Mouse (Mus musculus) forebrain, embryonic 11.5 days (tissue): ENCODE data around the gene Ephx3. TPM values are rescaled to one million over a fixed set of nuclear protein-coding genes. Genes with fewer than 3 reads are reported as not detected.
"Not testable (repeated sequence)": the region's sequence is repeated elsewhere in the genome, so short reads cannot be mapped to it uniquely, and the experiment has no call there.

Experiments
- ATAC-seq: fragments of 200-750 bp; cut with Nextera tagmentation; replicated peaks from 2 replicates; pipeline ENCODE4 v1.8.0; 2017; ENCODE audit warnings: moderate TSS enrichment; ENCODE audit not compliant: low FRiP score
- DNase-seq: peaks from one replicate; pipeline ENCODE4 v3.0.0-alpha.2; 2017; ENCODE audit warnings: low spot score
- H3K27ac ChIP-seq: fragments of 300-500 bp; sonication (generic); 2 replicates; pipeline ENCODE4 v1.5.1; 2014; ENCODE audit warnings: low read depth, low read length
- H3K27me3 ChIP-seq: fragments of 300-500 bp; sonication (generic); 2 replicates; pipeline ENCODE4 v1.6.1; 2014; ENCODE audit warnings: mild to moderate bottlenecking, low read length, mixed read lengths; ENCODE audit not compliant: control insufficient read depth, insufficient read depth
- H3K36me3 ChIP-seq: fragments of 300-500 bp; sonication (generic); 2 replicates; pipeline ENCODE4 v1.6.1; 2014; ENCODE audit warnings: mild to moderate bottlenecking, low read length, moderate library complexity, mixed read lengths; ENCODE audit not compliant: control insufficient read depth, insufficient read depth
- H3K4me1 ChIP-seq: fragments of 300-500 bp; sonication (generic); replicated peaks from 2 replicates; pipeline ENCODE4 v1.6.1; 2014; ENCODE audit warnings: low read length, mixed read lengths; ENCODE audit not compliant: control insufficient read depth, insufficient read depth
- H3K4me2 ChIP-seq: fragments of 300-500 bp; sonication (generic); 2 replicates; pipeline ENCODE4 v1.6.1; 2014; ENCODE audit warnings: low read depth, mild to moderate bottlenecking, low read length, moderate library complexity, mixed read lengths; ENCODE audit not compliant: severe bottlenecking
- H3K4me3 ChIP-seq: fragments of 300-500 bp; sonication (generic); 2 replicates; pipeline ENCODE4 v1.5.1; 2014; ENCODE audit warnings: low read depth, low read length
- H3K9ac ChIP-seq: fragments of 300-500 bp; sonication (generic); 2 replicates; pipeline ENCODE4 v1.6.1; 2014; ENCODE audit warnings: low read length
- H3K9me3 ChIP-seq: fragments of 300-500 bp; sonication (generic); 2 replicates; pipeline ENCODE4 v1.6.1; 2016; ENCODE audit warnings: low read length, mixed read lengths; ENCODE audit not compliant: control insufficient read depth
- WGBS: fragments of 180-500 bp; shearing (Covaris S2); extraction: QIAGEN DNeasy Blood & Tissue Kit; methylation state at CpG from one replicate; pipeline ENCODE4 v1.1.7; 2014; 5-methylcytosine and 5-hydroxymethylcytosine counted together
- polyA plus RNA-seq: library from polyadenylated mRNA; unstranded; fragments of >200 nt; fragmentation: Nextera tagmentation; extraction: Ambion mirVana; gene quantifications from 2 replicates; pipeline ENCODE4 v1.2.1, GENCODE M21; 2014

Ephx3 gene
- polyA plus RNA-seq: 0.13 and 0.23 TPM in 2 replicates

DNA sequence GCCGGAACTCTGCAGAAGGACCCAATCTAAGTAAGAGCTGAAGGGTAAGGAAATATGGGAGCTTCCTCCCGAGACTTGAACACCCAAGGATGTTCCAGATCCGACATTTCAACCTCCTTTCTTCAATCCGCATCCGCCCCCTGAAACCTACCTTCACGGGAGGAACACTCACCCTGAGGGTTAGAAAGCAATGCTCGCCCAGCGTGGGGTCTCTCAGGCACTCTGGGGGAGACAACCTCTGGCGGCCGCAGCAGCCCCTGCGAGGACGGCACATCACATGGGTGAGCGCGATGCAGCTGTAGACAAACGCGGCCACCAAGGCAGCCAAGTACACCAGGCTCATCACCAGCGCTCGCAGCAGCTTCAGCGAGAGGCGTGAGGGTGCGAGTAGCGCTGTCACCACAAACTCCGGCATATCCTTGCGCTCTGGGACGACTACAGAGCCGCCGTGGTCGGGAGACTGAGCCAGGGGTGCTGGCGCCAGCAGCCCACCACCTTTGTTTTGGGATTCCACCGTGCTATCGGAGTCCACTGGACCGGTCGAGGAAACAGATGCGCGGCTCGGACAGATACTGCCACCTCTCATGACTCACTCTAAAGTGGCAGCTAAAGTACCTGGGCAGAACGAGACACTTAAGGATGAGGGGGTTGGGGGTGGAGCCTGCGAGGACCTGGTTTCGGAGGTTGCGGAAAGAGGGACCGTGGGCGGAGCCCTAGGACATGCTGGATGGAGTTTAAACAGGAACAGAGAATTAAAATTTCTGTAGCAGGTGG, at the start of gene Ephx3:
Ephx3 (minus strand) TSS at position 687 of the 774 bp plus-strand sequence.
- H3K4me3 ChIP-seq: peak within 1 kb of the TSS; percentile 33
- no peaks in the 10 kb centered on the region for H3K36me3 ChIP-seq
- no peak for ATAC-seq
- H3K9me3 ChIP-seq: no peaks in the 10 kb centered on the region
- H3K4me2 ChIP-seq: peak within 1 kb of the TSS; percentile 74
- peaks cover 10% of the 10 kb centered on the region; the same call in 1 of the 2 replicates for H3K27me3 ChIP-seq
- H3K4me1 ChIP-seq: peaks cover 4% of the 10 kb centered on the region
- peak; percentile 60 for DNase-seq
- H3K27ac ChIP-seq: no peak within 1 kb of the TSS
- peak within 1 kb of the TSS; percentile 54 for H3K9ac ChIP-seq
- 5% methylated on average over 42 of the region's 42 CpGs for WGBS

DNA sequence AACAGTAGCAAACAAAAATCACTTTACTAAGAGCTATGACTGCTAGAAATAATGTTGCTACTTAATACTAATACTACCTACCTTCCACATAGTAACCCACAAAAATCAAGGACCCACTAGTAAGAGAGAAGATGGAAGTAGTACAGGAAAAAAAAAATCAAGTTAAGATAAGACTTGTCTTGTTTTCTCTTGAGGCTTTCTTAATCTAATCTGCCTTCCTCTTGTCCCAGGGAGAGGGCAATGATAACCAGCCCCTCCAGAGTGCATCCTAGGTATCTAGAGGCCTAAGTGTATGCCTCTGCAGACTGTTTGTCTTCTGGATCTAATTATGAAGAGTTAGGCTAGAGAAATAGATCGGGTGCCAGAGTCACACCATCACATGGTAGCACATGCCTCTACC, 49.2 kb upstream of the Ephx3 start:
- ATAC-seq: no peak

DNA sequence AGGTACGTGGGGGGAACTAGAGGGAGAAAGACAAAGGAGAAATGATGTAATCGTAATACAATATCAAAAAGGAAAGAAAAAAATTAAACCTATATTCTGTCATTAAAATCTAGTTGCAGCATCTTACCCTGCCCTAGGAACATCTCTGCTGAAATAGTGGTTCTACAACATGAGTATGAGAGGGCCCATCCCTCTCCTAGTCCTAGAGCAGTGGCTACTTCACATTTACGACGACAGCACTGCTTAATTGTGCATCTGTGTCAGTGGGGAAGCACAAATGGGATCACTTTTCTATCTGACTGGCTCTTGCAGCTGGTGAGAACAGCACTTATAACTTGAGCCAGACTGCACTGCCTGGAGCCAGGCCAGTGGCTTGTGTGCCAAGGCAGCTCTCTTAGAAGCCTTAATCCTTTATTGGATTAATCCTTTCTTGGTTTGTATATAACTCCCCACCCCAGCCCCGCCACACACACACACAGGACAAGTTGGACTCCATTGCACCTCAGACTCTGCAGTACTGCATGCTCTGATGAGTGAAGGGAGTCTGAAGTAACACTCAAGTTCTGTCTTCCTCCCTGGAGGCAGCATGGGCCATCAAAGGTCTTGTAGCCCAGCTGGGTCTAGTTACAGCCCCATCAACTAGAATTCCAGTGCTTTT, 46.3 kb upstream of the Ephx3 start:
- DNase-seq (no peak), ATAC-seq (no peak)
- Histone ChIP-seq H3K4me1 (peaks cover 2% of the 10 kb centered on the region; the same call in 1 of the 2 replicates), H3K36me3 (no peaks in the 10 kb centered on the region; the same call in 1 of the 2 replicates), H3K27ac (no peak overlapping the region), H3K9ac (no peak overlapping the region), H3K4me2 (no peak overlapping the region), H3K4me3 (no peak overlapping the region), H3K9me3 (no peaks in the 10 kb centered on the region), H3K27me3 (no peaks in the 10 kb centered on the region)
- WGBS: 67% methylated on average over 5 of the region's 5 CpGs

More for the DNA sequence above, 49.2 kb upstream of the Ephx3 start:
- Histone ChIP-seq H3K9me3 (no peaks in the 10 kb centered on the region), H3K9ac (no peak overlapping the region), H3K27me3 (no peaks in the 10 kb centered on the region), H3K27ac (no peak overlapping the region), H3K36me3 (peaks cover 2% of the 10 kb centered on the region; the same call in 1 of the 2 replicates), H3K4me1 (peaks cover 2% of the 10 kb centered on the region; the same call in 1 of the 2 replicates), H3K4me2 (no peak overlapping the region), H3K4me3 (no peak overlapping the region)
- DNase-seq: no peak
- WGBS: 73% methylated on average over 1 of the region's 1 CpGs

DNA sequence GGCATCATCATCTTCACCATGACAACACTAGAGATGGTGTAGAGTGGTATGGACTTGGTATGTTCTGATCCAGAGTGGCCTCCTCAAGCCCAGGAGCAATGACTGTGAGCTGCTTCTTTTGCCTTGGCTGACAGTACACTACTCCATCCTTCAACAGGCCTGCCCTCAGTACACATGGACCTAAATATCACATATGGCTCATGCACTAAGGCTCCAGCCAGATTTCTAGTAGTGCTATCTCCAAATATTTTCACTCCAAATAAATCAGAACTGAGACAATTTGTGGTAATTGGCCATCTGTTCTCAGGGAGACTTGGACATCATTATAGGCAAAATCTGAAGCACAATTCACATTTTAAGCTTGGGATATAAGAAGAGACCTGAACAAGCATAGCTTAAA, 43.8 kb upstream of the Ephx3 start:
- DNase-seq (no peak), ATAC-seq (no peak)
- Histone ChIP-seq H3K27me3 (no peaks in the 10 kb centered on the region), H3K4me2 (no peak overlapping the region), H3K4me1 (peaks cover 2% of the 10 kb centered on the region; the same call in 1 of the 2 replicates), H3K9me3 (no peaks in the 10 kb centered on the region), H3K36me3 (peaks cover 6% of the 10 kb centered on the region; the same call in 1 of the 2 replicates), H3K9ac (no peak overlapping the region), H3K4me3 (no peak overlapping the region), H3K27ac (no peak overlapping the region)

DNA sequence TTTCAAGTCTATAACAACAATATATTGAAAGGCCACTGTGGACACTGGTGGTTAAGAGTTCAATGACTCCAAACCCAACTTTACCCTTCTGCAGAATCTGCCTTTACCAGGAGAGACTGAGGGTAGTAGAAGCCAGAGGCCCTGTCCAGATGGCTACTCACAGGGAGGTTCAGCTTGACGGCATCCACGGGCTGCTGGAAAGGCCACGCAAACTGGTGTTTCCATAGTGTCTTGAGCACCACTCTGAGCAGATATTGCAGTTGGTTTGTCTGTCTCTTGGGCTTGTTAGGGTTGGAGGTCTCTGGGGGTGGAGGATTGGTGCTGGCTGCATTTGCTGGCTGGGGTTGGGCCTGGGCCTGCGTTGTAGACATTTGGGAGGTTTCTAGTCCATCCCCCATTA, 39.9 kb upstream of the Ephx3 start:
- no peak overlapping the region for H3K4me2 ChIP-seq
- DNase-seq: no peak
- H3K9ac ChIP-seq: no peak overlapping the region
- no peak overlapping the region for H3K4me3 ChIP-seq
- WGBS: 96% methylated on average over 4 of the region's 4 CpGs
- no peaks in the 10 kb centered on the region for H3K9me3 ChIP-seq
- no peak for ATAC-seq
- peaks cover 10% of the 10 kb centered on the region; the same call in 1 of the 2 replicates for H3K36me3 ChIP-seq
- H3K4me1 ChIP-seq: no peaks in the 10 kb centered on the region
- no peak overlapping the region for H3K27ac ChIP-seq
- no peaks in the 10 kb centered on the region for H3K27me3 ChIP-seq

DNA sequence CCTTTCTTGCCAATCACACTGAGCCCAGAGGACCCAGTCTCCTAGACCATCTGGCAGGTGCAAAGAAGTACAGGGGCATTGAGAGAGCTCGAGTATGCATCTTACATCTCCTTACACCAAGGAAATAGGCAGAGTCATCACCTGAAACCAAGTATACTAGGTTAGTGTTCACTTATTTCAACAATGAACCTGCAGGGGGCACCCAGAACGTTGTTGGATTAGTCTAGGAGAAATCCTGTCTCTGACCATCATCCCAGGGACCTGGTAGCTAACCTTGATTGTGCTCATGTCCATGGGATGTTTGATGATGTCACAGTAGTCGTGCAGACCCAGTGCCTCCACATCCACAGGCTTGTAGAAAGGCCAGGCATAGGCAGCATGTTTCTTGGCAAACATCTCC, 31.5 kb upstream of the Ephx3 start:
- Histone ChIP-seq H3K9me3 (no peaks in the 10 kb centered on the region), H3K4me2 (no peak overlapping the region), H3K9ac (no peak overlapping the region), H3K27me3 (no peaks in the 10 kb centered on the region), H3K4me3 (no peak overlapping the region), H3K4me1 (no peaks in the 10 kb centered on the region), H3K36me3 (peaks cover 17% of the 10 kb centered on the region), H3K27ac (no peak overlapping the region)
- ATAC-seq (no peak), DNase-seq (no peak)
- WGBS: 79% methylated on average over 3 of the region's 3 CpGs

DNA sequence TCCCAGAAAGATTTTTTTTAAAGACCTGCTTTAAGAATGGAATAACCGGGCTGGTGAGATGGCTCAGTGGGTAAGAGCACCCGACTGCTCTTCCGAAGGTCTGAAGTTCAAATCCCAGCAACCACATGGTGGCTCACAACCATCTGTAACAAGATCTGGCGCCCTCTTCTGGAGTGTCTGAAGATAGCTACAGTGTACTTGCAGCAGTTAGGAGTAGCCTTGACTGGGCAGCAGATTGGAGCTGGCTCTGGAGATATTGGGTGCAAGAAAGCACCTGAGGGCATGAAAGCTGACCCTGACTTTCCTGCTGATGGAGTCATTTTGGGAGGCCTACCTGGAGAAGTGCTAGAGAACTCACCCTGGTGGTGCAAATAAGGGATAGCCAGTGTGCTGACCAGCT, 26.2 kb upstream of the Ephx3 start:
- 77% methylated on average over 4 of the region's 4 CpGs for WGBS
- not testable (repeated sequence) for H3K27me3 ChIP-seq, H3K4me2 ChIP-seq, ATAC-seq, H3K27ac ChIP-seq, DNase-seq, H3K4me1 ChIP-seq, H3K4me3 ChIP-seq, H3K9ac ChIP-seq, H3K9me3 ChIP-seq
- H3K36me3 ChIP-seq: peaks cover 22% of the 10 kb centered on the region; the same call in 1 of the 2 replicates

DNA sequence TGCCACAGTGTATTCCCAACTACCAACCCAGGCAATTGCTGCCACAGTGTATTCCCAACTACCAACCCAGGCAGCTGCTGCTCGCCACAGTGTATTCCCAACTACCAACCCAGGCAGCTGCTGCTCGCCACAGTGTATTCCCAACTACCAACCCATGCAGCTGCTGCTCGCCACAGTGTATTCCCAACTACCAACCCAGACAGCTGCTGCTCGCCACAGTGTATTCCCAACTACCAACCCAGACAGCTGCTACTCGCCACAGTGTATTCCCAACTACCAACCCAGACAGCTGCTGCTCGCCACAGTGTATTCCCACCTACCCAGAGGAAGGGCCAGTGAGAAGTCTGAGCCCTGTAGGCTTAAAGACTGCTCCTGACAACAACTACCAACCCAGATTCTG, 22.2 kb upstream of the Ephx3 start:
- H3K4me2 ChIP-seq, H3K27ac ChIP-seq, ATAC-seq, H3K9ac ChIP-seq, DNase-seq, H3K4me1 ChIP-seq, H3K27me3 ChIP-seq, H3K4me3 ChIP-seq, H3K9me3 ChIP-seq: not testable (repeated sequence)
- 93% methylated on average over 6 of the region's 6 CpGs for WGBS
- H3K36me3 ChIP-seq: peaks cover 23% of the 10 kb centered on the region; the same call in 1 of the 2 replicates
